Mouse (Mus musculus) gastrocnemius, postnatal 25 days (tissue): ENCODE measurements around the gene Sec22a. TPM values are rescaled to one million over a fixed set of nuclear protein-coding genes. Genes with fewer than 3 reads are reported as not detected.

Source experiments
- total RNA-seq, 2 experiments: library from RNA; stranded (reverse); gene quantifications; 1 replicate in 1 of 2; 2 replicates in 1 of 2; pipeline ENCODE4 v1.2.3; 2021

Sec22a gene
- total RNA-seq, 2 experiments from 2014 or later, result 6.2 to 6.3 TPM

Other genes starting within 250 kb of the Sec22a start
- gene Adcy5, start 209.0 kb downstream of the Sec22a start, total RNA-seq, result 1 to 10 TPM; 1.2 to 4.1 TPM
- 1 to 10 TPM; 3.1 to 5.0 TPM for gene Pdia5, start 127.0 kb upstream of the Sec22a start, total RNA-seq
- under 1 TPM; 0.20 to 0.35 TPM for gene Sema5b, start 177.2 kb upstream of the Sec22a start, total RNA-seq